8 mouse cellular contexts compared by ENCODE assay signal in genomic region chr3:156560766-156561165, GRCm38 (mm10). TPM values are rescaled to one million over a fixed set of nuclear protein-coding genes. Genes with fewer than 3 reads are reported as not detected.
DNase-seq lines count a peak whose midpoint lies in the region; ATAC-seq and TF ChIP-seq lines count a peak whose summit lies in the region.

No protein-coding gene starts in this region.

- ATAC-seq in forebrain, embryonic 16.5 days, result peak; percentile 92
- no peak for ATAC-seq in liver, postnatal 0 days

- peak; percentile 6 for DNase-seq in thymus, postnatal 4 days
- no peak for DNase-seq in thymus, postnatal 14 days
- peak; percentile 62 to 68 for DNase-seq in heart, postnatal 14 days
- peak; percentile 91 to 94 for DNase-seq in layer of hippocampus, adult 18-20 months (ENCODE audit: low spot score in 2 of 2)
- no peak for DNase-seq in liver, postnatal 0 days
- DNase-seq in ovary, adult 18-20 months (ENCODE audit: low spot score), result peak; percentile 29
- DNase-seq in yolk sac, embryonic 10.5 days (ENCODE audit: low spot score), result peak; percentile 40

- H3K9ac ChIP-seq in forebrain, embryonic 16.5 days (replicated peaks; ENCODE audit: low read depth, low read length), result peak overlapping the region; percentile 70
- no peak overlapping the region for H3K9ac ChIP-seq in liver, postnatal 0 days (replicated peaks)

- H3K9me3 ChIP-seq in forebrain, embryonic 16.5 days (ENCODE audit: control insufficient read depth, low read length), result no peaks in the 10 kb centered on the region
- H3K9me3 ChIP-seq in liver, postnatal 0 days (ENCODE audit: low read length), result no peaks in the 10 kb centered on the region

- TF ChIP-seq EP300 in liver, postnatal 0 days (IDR thresholded peaks at IDR 0.05; ENCODE audit: low read depth), result no peak

- no peaks in the 10 kb centered on the region for H3K36me3 ChIP-seq in forebrain, embryonic 16.5 days (ENCODE audit: control insufficient read depth, insufficient read depth)
- no peaks in the 10 kb centered on the region for H3K36me3 ChIP-seq in liver, postnatal 0 days (replicated peaks; ENCODE audit: insufficient read depth, low read length)

- no peak for TF ChIP-seq CTCF in liver, postnatal 0 days (IDR thresholded peaks at IDR 0.05; ENCODE audit: low read depth)

- peaks cover 22% of the 10 kb centered on the region for H3K4me1 ChIP-seq in forebrain, embryonic 16.5 days (replicated peaks; ENCODE audit: control insufficient read depth, insufficient read depth, low read length)
- H3K4me1 ChIP-seq in liver, postnatal 0 days (ENCODE audit: insufficient read depth), result peaks cover 2% of the 10 kb centered on the region; the same call in 1 of the 2 replicates

- H3K27ac ChIP-seq in forebrain, embryonic 16.5 days (ENCODE audit: low read length), result peak overlapping the region; percentile 98
- H3K27ac ChIP-seq in liver, postnatal 0 days (ENCODE audit: low read depth), result no peak overlapping the region

- H3K4me3 ChIP-seq in forebrain, embryonic 16.5 days (replicated peaks; ENCODE audit: low read length), result peak overlapping the region; percentile 73
- H3K4me3 ChIP-seq in liver, postnatal 0 days (ENCODE audit: low read depth, low read length), result peak overlapping the region; percentile 27; the same call in 1 of the 2 replicates

- intact Hi-C loops in heart, postnatal 14 days (cut with DNase I), result no loop called here

- under 1% methylated on average over 27 of the region's 27 CpGs for WGBS in forebrain, embryonic 16.5 days
- under 1% methylated on average over 27 of the region's 27 CpGs for WGBS in liver, postnatal 0 days (ENCODE audit: insufficient replicate concordance)

- H3K27me3 ChIP-seq in forebrain, embryonic 16.5 days (replicated peaks; ENCODE audit: control insufficient read depth, insufficient read depth, low read length), result no peaks in the 10 kb centered on the region
- H3K27me3 ChIP-seq in liver, postnatal 0 days (ENCODE audit: insufficient read depth, low read length), result peaks cover 42% of the 10 kb centered on the region

- H3K4me2 ChIP-seq in forebrain, embryonic 16.5 days (ENCODE audit: low read length), result peak overlapping the region; percentile 76
- peak overlapping the region; percentile 49 for H3K4me2 ChIP-seq in liver, postnatal 0 days (ENCODE audit: low read depth, low read length)

RNA-seq across cellular contexts. Expression of gene Negr1, which starts 0.8 kb away (rescaled TPM):
- 38.1 and 44.7 TPM in 2 replicates for polyA plus RNA-seq in forebrain, embryonic 16.5 days (2015; fragmentation: Nextera tagmentation; extraction: Ambion mirVana)
- 1 to 10 TPM; 1.5 to 3.4 TPM for total RNA-seq in heart, postnatal 14 days (2021)
- total RNA-seq in layer of hippocampus, adult 18-20 months (2021), result 100 to 1,000 TPM; 113 to 119 TPM
- polyA plus RNA-seq in liver, postnatal 0 days (2015; fragmentation: Nextera tagmentation; extraction: Ambion mirVana), result 0.02 TPM in 1 of 2 replicates, not detected in the other

Comparison
In these comparisons a context has a peak if more than half of its experiments do, and no peak if none do; other contexts are left out.
1. DNase-seq: peak in thymus, postnatal 4 days (single experiment), heart, postnatal 14 days (2 of 2), layer of hippocampus, adult 18-20 months (2 of 2), ovary, adult 18-20 months (single experiment) and yolk sac, embryonic 10.5 days (single experiment); none in thymus, postnatal 14 days (single experiment) and liver, postnatal 0 days (single experiment).
2. RNA of gene Negr1, which starts 0.8 kb away (total RNA-seq): 113 to 119 TPM in layer of hippocampus, adult 18-20 months; 1.5 to 3.4 TPM in heart, postnatal 14 days; every median in the first group is over 10 times any median in the second.